Mouse (Mus musculus) E14TG2a.4 (cell line): ENCODE measurements at regions not wholly inside any gene's neighbourhood (a gene's known extent, or its start where the extent isn't known, plus 50 kb on each side); places are given as distances from the start of the nearest gene placed in this dataset.

Experiments
- H3K27me3 ChIP-seq: 2 replicates; pipeline ENCODE4 v1.6.1; 2014; ENCODE audit warnings: low read length, control low read depth; ENCODE audit not compliant: insufficient read depth
- H3K36me3 ChIP-seq: 2 replicates; pipeline ENCODE4 v1.6.1; 2014; ENCODE audit warnings: low read length, control low read depth; ENCODE audit not compliant: insufficient read depth
- H3K4me1 ChIP-seq: replicated peaks from 2 replicates; pipeline ENCODE4 v1.6.1; 2014; ENCODE audit warnings: low read depth, low read length, control low read depth
- H3K4me3 ChIP-seq: replicated peaks from 2 replicates; pipeline ENCODE4 v1.5.1; 2014; ENCODE audit warnings: mild to moderate bottlenecking, low read length
- H3K9me3 ChIP-seq: 2 replicates; pipeline ENCODE4 v1.6.1; 2014; ENCODE audit warnings: low read length, control low read depth
- CTCF ChIP-seq: conservative IDR thresholded peaks from 2 replicates; pipeline ENCODE4 v1.5.1; 2014; ENCODE audit warnings: low read length
- NANOG ChIP-seq: IDR thresholded peaks from 2 replicates; pipeline ENCODE4 v1.6.1; 2014; ENCODE audit warnings: borderline replicate concordance, low read length, mixed read lengths
- POU5F1 ChIP-seq: IDR thresholded peaks from 2 replicates; pipeline ENCODE4 v1.6.1; 2014; ENCODE audit warnings: low read length, borderline replicate concordance

- Histone ChIP-seq H3K27me3 (no peaks in the 10 kb centered on the region), H3K9me3 (no peaks in the 10 kb centered on the region), H3K4me1 (peaks cover 89% of the 10 kb centered on the region), H3K4me3 (peak overlapping the region; percentile 20), H3K36me3 (no peaks in the 10 kb centered on the region)
- TF ChIP-seq POU5F1 (no peak), CTCF (no peak), NANOG (no peak)
These were observed 54.7 kb upstream of the Ptgfrn start for GRCm38 (mm10) chr3:101164771-101165170.

GRCm38 (mm10) chr3:101163991-101164434 lies 53.9 kb upstream of the Ptgfrn start:
- H3K4me1 ChIP-seq: peaks cover 89% of the 10 kb centered on the region
- no peaks in the 10 kb centered on the region for H3K27me3 ChIP-seq
- H3K4me3 ChIP-seq: peak overlapping the region; percentile 20; the same call in 1 of the 2 replicates
- TF ChIP-seq CTCF (no peak), POU5F1 (no peak), NANOG (no peak)
- H3K9me3 ChIP-seq: no peaks in the 10 kb centered on the region
- H3K36me3 ChIP-seq: no peaks in the 10 kb centered on the region

DNA sequence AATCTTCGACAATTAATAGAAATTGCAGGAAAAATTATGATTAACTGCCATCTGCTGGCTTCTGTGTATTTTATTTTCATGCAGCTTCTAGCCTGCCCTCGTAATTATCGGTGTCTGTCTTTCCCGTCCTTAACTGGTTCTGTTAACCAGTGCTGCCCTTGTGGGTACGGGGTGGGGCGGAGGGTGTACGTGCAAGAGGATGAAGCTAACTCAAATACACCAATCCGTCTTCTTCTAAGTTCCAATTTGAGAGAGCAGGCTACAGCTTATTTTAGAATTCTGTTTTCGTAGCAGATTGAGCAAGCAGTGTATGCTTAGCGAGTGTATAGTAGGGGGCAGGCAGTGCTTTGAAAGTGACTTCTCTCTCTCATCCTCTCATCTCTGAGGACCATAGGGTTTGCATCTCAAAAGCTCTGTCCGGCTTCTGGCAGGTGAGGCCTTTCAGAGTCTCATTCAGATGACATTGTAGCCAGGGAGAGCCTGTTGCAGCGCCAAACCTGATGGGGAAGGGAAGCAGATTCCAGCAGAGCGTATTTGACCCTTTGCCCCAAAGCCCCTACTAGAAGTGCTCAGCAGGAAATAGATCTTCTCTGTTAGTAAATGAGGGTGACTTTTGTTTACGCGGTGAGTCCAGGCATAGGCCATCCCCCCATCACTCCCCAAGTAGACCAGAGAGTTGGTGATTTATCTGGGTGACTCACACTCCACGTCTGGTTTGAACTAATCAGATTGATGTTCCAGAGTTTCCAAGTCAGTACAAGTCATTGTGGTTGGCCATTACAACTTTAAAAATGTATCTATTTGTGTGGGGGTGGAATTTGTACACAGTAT lies 53.3 kb upstream of the Ptgfrn start:
- H3K36me3 ChIP-seq: no peaks in the 10 kb centered on the region
- TF ChIP-seq NANOG: peak; percentile 69
- no peak for TF ChIP-seq CTCF
- peak; percentile 72; the same call in 1 of the 2 replicates for TF ChIP-seq POU5F1
- peaks cover 83% of the 10 kb centered on the region for H3K4me1 ChIP-seq
- peak overlapping the region; percentile 74 for H3K4me3 ChIP-seq
- no peaks in the 10 kb centered on the region for H3K27me3 ChIP-seq
- no peaks in the 10 kb centered on the region for H3K9me3 ChIP-seq

- TF ChIP-seq NANOG (no peak), CTCF (no peak), POU5F1 (no peak)
- Histone ChIP-seq H3K27me3 (no peaks in the 10 kb centered on the region), H3K36me3 (no peaks in the 10 kb centered on the region), H3K9me3 (no peaks in the 10 kb centered on the region), H3K4me3 (peak overlapping the region; percentile 74), H3K4me1 (peaks cover 76% of the 10 kb centered on the region)
These were observed 52.6 kb upstream of the Ptgfrn start for GRCm38 (mm10) chr3:101162536-101163159.

- TF ChIP-seq POU5F1 (no peak), NANOG (no peak), CTCF (no peak)
- H3K36me3 ChIP-seq: no peaks in the 10 kb centered on the region
- H3K4me3 ChIP-seq: peak overlapping the region; percentile 74
- no peaks in the 10 kb centered on the region for H3K27me3 ChIP-seq
- H3K9me3 ChIP-seq: no peaks in the 10 kb centered on the region
- peaks cover 70% of the 10 kb centered on the region for H3K4me1 ChIP-seq
These were observed 52.0 kb upstream of the Ptgfrn start for GRCm38 (mm10) chr3:101161941-101162531.

- Histone ChIP-seq H3K27me3 (no peaks in the 10 kb centered on the region), H3K36me3 (no peaks in the 10 kb centered on the region), H3K4me1 (peaks cover 64% of the 10 kb centered on the region), H3K4me3 (peak overlapping the region; percentile 74), H3K9me3 (no peaks in the 10 kb centered on the region)
- no peak for TF ChIP-seq POU5F1
- TF ChIP-seq CTCF: no peak
- TF ChIP-seq NANOG: no peak
These were observed 51.4 kb upstream of the Ptgfrn start for GRCm38 (mm10) chr3:101161421-101161940.
